Mouse (Mus musculus) T-helper 17 cell (primary cell): ENCODE measurements around the gene Vmn1r193.
"Not testable (repeated sequence)": the region's sequence is repeated elsewhere in the genome, so short reads cannot be mapped to it uniquely, and the experiment has no call there.

ENCODE experiments used
- in situ Hi-C, 2 experiments: fragments of 300-600 bp; cut with MboI, MseI; formaldehyde crosslinking; loops; 1 replicate in 1 of 2; 2 replicates in 1 of 2; pipeline ENCODE4 v1.15.1; 2025; ENCODE audit warnings: high pct_unique_total_duplicates in 2 of 2

Gene Vmn1r193

DNA sequence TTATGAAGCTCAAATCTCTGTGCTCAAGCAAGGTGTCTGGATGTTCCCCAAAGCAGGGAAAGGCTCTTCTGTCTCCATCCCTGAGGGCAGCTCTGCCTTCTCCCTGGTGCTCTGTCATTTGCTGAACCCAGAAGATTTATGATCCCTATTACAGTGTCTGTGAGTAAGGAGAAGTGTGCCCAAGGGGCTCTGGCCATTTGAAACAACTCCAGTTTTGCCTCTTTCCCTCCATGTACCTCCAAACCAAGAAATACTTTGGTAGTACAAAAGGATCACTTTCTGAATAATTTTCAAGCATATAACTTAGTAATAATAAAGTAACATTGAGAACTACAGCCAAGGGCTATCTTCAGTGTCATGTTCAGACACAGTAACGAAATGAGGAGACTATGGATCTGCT lies at the start of gene Vmn1r193:
Gene Vmn1r193 (minus strand): TSS at position 101 of the 400 bp plus-strand sequence.
- in situ Hi-C loops: not testable (repeated sequence)

DNA sequence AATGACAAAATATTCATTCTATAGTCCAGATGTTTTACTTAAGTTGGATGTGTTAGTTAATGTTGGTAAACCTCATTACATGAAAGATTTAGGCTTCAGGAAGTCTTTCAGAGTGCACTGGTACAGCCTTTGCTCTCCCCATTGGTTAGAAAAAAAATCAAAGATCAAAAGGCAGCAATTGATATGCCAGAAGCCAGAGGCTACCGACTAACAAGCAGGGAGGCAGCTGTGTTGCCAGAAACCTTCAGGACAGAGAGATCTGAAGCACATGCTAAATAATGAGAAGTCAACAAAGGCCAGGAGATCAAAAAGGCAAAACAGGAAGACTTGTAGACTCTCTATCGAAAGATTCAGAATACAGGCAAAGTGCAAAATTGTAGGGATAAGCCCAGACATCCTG lies 48.8 kb upstream of the Vmn1r193 start:
- in situ Hi-C loops: no loop called here

DNA sequence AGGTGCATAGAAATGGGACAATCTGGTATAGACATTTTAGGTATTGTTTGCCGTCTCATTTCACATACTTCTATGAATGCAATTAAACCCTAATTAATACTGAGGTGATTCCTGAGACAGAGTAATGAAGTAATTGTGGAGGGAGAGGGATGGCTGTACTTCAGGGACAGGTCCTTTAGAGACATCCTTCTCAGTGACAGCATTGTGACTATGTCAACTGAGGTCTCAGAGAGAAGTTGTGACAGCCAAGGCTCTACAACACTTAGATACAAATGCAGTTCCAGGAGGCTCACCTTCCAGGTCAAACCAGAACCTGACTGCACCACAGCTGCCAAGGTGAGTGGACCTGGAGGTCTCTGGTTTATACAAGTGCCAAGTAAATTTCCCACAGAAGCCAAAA lies 47.3 kb upstream of the Vmn1r193 start, which contains the start of gene Vmn1r195:
Gene Vmn1r195 (plus strand): TSS at position 301 of the 400 bp plus-strand sequence.
- in situ Hi-C loops: not testable (repeated sequence)

DNA sequence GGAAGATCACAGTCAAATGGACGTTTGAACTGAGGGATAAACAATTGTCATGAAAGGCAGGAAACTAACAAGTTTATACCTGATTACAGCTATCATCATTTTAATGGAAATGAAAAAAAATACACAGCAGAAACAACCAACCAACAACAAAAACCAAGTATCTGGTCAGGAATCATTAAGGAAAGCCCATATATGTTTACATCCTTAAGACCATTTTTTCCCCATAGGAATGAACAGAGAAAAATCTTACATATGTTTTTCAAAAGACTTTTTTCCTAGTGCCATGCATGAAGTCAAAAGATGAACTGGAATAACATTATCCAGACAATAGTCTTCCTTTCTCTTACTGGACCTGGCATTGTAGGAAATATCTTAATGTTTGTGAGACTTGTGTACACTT lies 21.0 kb upstream of the Vmn1r193 start, which contains the start of gene Vmn1r194:
Gene Vmn1r194 (plus strand): TSS at position 301 of the 400 bp plus-strand sequence.
- in situ Hi-C loops: no loop called here

DNA sequence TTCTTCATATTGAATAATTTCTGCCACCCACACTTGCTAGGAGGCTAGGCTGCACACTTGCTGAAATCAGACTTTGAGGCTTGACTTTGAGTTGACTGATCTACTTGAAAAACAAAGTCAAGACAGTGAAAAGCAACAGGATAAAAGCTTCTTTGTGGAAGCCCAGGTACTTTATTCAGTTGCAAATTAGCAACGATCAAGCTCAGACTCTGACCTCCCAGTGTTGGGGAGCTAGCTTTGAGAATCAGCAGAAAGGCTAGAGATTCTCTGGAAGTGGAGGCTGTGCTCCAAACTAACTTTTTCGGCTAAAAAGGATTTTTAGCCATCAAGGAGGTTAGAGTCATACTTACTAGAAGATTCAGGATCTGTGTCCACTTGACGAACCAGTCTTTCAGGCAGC lies 30.2 kb downstream of the Vmn1r193 start:
- in situ Hi-C loops: not testable (repeated sequence)

DNA sequence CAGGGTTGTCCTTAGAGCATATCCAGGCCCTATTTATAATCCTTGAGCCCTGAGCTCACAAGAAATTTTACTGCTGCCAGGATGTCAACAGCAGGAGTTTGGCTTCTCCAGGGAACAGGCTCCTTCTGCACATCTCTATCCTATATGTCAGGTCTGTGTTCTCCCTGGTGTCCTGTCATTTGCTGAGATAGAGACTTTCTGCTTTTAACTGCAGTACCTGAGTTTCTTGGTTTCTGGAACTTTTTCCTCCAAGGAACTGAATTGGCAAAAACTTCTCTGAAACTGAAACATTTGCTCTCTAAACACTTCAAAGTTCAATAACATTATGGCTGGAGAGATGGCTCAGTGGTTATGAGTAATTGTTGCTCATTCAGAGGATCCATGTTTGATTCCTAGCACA lies 31.9 kb downstream of the Vmn1r193 start, which contains the start of gene Vmn1r192:
Gene Vmn1r192 (minus strand): TSS at position 101 of the 400 bp plus-strand sequence.
- in situ Hi-C loops: no loop called here

DNA sequence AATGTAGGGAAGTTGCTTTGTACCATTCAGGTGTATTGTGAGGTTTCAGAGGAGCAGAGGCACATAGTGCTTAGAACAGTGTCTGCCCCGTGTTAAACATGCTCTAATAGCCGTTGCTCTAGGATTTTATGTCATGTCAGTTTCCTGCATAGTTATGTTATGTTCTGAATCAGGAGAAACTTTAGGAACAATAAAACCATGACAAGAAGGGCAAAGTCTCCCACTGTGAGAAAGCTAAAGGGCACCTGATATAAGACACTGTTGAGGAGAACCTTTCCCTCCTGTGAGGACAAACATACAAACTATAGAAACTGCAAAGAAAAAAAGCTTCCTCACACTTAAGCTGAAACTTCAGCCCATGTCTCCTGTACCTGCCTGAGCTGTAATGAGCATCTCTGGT lies 32.6 kb downstream of the Vmn1r193 start:
- in situ Hi-C loops: no loop called here

DNA sequence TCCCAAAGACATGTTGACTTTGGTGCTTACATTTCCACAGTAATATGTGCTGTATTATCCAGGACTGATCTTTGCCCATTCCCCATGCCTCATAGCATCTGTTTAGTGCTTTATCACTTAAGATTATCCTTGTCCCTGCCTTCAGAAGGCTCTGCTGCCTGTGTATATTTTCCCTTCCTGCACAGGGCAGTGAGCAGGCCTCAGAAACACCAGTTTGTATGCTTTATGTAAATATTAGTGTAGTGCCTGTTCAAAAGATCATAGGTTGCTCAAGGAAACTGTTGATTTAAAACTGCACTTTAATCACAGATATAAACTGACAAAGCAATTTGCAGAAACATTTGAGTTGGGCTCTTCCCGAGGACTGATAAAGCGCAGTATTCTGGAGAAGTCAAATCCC lies 33.6 kb downstream of the Vmn1r193 start:
- in situ Hi-C loops: loop anchor here in 1 of 2 experiments (10.0 kb wide), 1 partner anchor 1465 kb away; no protein-coding TSS in a partner anchor

DNA sequence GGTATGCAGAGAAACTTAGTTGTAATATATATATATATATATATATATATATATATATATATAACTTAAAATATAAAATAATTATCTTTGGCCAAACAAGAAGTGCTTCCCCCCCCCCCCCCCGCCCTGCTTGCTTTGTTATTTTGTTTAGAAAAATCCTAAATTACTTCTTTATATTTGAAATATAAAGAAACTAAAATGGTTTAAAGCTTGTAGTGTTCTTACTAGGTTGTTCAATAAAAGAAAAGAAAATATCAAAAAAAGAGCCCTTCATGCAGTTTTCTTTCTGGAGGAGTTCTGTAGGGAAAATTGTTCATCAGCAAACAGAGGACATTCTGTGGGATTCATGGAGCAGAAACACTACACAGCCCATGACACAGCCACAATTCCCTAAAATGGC lies 39.1 kb downstream of the Vmn1r193 start, which contains the start of gene Vmn1r191:
Gene Vmn1r191 (minus strand): TSS at position 101 of the 400 bp plus-strand sequence.
- in situ Hi-C loops: loop anchor here in 1 of 2 experiments (10.0 kb wide), 1 partner anchor 1471 kb away; no protein-coding TSS in a partner anchor

DNA sequence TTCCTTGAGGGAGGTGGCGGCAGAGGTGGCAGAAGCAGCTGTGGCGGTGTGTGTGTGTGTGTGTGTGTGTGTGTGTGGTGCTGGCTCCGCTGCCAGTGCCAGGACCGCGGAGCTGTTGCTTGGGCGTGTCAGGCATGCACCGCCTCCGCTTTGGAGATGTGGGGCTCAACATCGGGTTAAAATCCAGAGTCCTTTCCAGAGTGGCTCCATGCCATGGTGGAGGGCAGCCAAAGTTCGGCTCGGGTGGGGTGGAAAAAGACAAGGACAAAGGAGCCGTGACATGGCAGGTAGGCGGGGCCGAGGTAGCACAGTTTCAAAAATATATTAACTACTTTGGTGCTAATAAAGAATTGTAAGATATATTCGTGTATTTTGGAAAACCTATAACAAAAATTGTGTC lies 54.5 kb downstream of the Vmn1r193 start:
- in situ Hi-C loops: no loop called here
